Mouse (Mus musculus): ENCODE results near the gene Pdss2. TPM values are rescaled to one million over a fixed set of nuclear protein-coding genes. Genes with fewer than 3 reads are reported as not detected.

The Pdss2 gene
- polyA plus RNA-seq, 1 experiment from 2014 or later: 11.5 TPM

GRCm38 (mm10) chr10:43454671-43455070, 233.4 kb downstream of the Pdss2 start:
- H3K27ac ChIP-seq (ENCODE audit: low read depth): no peak overlapping the region
- H3K36me3 ChIP-seq (ENCODE audit: insufficient read depth): no peaks in the 10 kb centered on the region
- no peaks in the 10 kb centered on the region for H3K9me3 ChIP-seq (ENCODE audit: low read depth, low read length)
- WGBS: 86% methylated on average over 3 of the region's 3 CpGs
- H3K4me1 ChIP-seq (ENCODE audit: insufficient read depth): no peaks in the 10 kb centered on the region
- H3K4me3 ChIP-seq (ENCODE audit: low read depth, low read length): no peak overlapping the region
- ATAC-seq (ENCODE audit: insufficient read depth) (no peak), DNase-seq (no peak)
- no peak overlapping the region for H3K9ac ChIP-seq
- no peak overlapping the region for H3K4me2 ChIP-seq
- TF ChIP-seq CTCF (IDR thresholded peaks at IDR 0.05; ENCODE audit: low read depth): no peak
- no peaks in the 10 kb centered on the region for H3K27me3 ChIP-seq (ENCODE audit: insufficient read depth, low read length)

- no peak overlapping the region for H3K4me2 ChIP-seq
- H3K4me1 ChIP-seq (ENCODE audit: insufficient read depth): no peaks in the 10 kb centered on the region
- ATAC-seq (ENCODE audit: insufficient read depth) (no peak), DNase-seq (no peak)
- H3K4me3 ChIP-seq (ENCODE audit: low read depth, low read length): no peak overlapping the region
- WGBS: 68% methylated on average over 5 of the region's 5 CpGs
- no peak overlapping the region for H3K9ac ChIP-seq
- no peaks in the 10 kb centered on the region for H3K36me3 ChIP-seq (ENCODE audit: insufficient read depth)
- no peak for TF ChIP-seq CTCF (IDR thresholded peaks at IDR 0.05; ENCODE audit: low read depth)
- no peaks in the 10 kb centered on the region for H3K27me3 ChIP-seq (ENCODE audit: insufficient read depth, low read length)
- no peaks in the 10 kb centered on the region for H3K9me3 ChIP-seq (ENCODE audit: low read depth, low read length)
- no peak overlapping the region for H3K27ac ChIP-seq (ENCODE audit: low read depth)
These were observed 241.5 kb downstream of the Pdss2 start for GRCm38 (mm10) chr10:43462821-43463220.

- no peaks in the 10 kb centered on the region for H3K27me3 ChIP-seq (ENCODE audit: insufficient read depth, low read length)
- TF ChIP-seq CTCF (IDR thresholded peaks at IDR 0.05; ENCODE audit: low read depth): no peak
- H3K9ac ChIP-seq: no peak overlapping the region
- no peak overlapping the region for H3K27ac ChIP-seq (ENCODE audit: low read depth)
- no peak overlapping the region for H3K4me3 ChIP-seq (ENCODE audit: low read depth, low read length)
- H3K9me3 ChIP-seq (ENCODE audit: low read depth, low read length): no peaks in the 10 kb centered on the region
- H3K4me2 ChIP-seq: no peak overlapping the region
- ATAC-seq (ENCODE audit: insufficient read depth) (no peak), DNase-seq (no peak)
- no peaks in the 10 kb centered on the region for H3K36me3 ChIP-seq (ENCODE audit: insufficient read depth)
- H3K4me1 ChIP-seq (ENCODE audit: insufficient read depth): no peaks in the 10 kb centered on the region
- 35% methylated on average over 3 of the region's 3 CpGs for WGBS
These were observed 241.9 kb downstream of the Pdss2 start for GRCm38 (mm10) chr10:43463227-43463626.

- WGBS: 82% methylated on average over 2 of the region's 2 CpGs
- Histone ChIP-seq H3K36me3 (ENCODE audit: insufficient read depth) (no peaks in the 10 kb centered on the region), H3K4me2 (no peak overlapping the region), H3K27me3 (ENCODE audit: insufficient read depth, low read length) (no peaks in the 10 kb centered on the region), H3K4me1 (ENCODE audit: insufficient read depth) (no peaks in the 10 kb centered on the region), H3K4me3 (ENCODE audit: low read depth, low read length) (no peak overlapping the region), H3K9me3 (ENCODE audit: low read depth, low read length) (no peaks in the 10 kb centered on the region), H3K27ac (ENCODE audit: low read depth) (no peak overlapping the region), H3K9ac (no peak overlapping the region)
- DNase-seq: no peak
- no peak for ATAC-seq (ENCODE audit: insufficient read depth)
- TF ChIP-seq CTCF (IDR thresholded peaks at IDR 0.05; ENCODE audit: low read depth): no peak
These were observed 244.9 kb downstream of the Pdss2 start for GRCm38 (mm10) chr10:43466223-43466622.

- peak; percentile 16 for DNase-seq
- Histone ChIP-seq H3K27ac (ENCODE audit: low read depth) (no peak overlapping the region), H3K4me1 (ENCODE audit: insufficient read depth) (no peaks in the 10 kb centered on the region), H3K27me3 (ENCODE audit: insufficient read depth, low read length) (no peaks in the 10 kb centered on the region), H3K9ac (no peak overlapping the region), H3K4me2 (peak overlapping the region; percentile 34; the same call in 1 of the 2 replicates), H3K9me3 (ENCODE audit: low read depth, low read length) (no peaks in the 10 kb centered on the region), H3K4me3 (ENCODE audit: low read depth, low read length) (no peak overlapping the region), H3K36me3 (ENCODE audit: insufficient read depth) (no peaks in the 10 kb centered on the region)
- ATAC-seq (ENCODE audit: insufficient read depth): no peak
- WGBS: 33% methylated on average over 13 of the region's 13 CpGs
- no peak for TF ChIP-seq CTCF (IDR thresholded peaks at IDR 0.05; ENCODE audit: low read depth)
These were observed 246.4 kb downstream of the Pdss2 start for GRCm38 (mm10) chr10:43467659-43468058.

- WGBS: 90% methylated on average over 6 of the region's 6 CpGs
These were observed 247.0 kb downstream of the Pdss2 start for GRCm38 (mm10) chr10:43468293-43468692.

GRCm38 (mm10) chr10:43475376-43475775, 254.1 kb downstream of the Pdss2 start:
- DNase-seq (peak; percentile 17), ATAC-seq (ENCODE audit: insufficient read depth) (no peak)
- WGBS: 43% methylated on average over 4 of the region's 4 CpGs
- H3K4me3 ChIP-seq (ENCODE audit: low read depth, low read length): no peak overlapping the region
- no peaks in the 10 kb centered on the region for H3K27me3 ChIP-seq (ENCODE audit: insufficient read depth, low read length)
- H3K4me1 ChIP-seq (ENCODE audit: insufficient read depth): peaks cover under 1% of the 10 kb centered on the region; the same call in 1 of the 2 replicates
- no peaks in the 10 kb centered on the region for H3K36me3 ChIP-seq (ENCODE audit: insufficient read depth)
- no peak overlapping the region for H3K4me2 ChIP-seq
- H3K27ac ChIP-seq (ENCODE audit: low read depth): no peak overlapping the region
- no peak overlapping the region for H3K9ac ChIP-seq
- TF ChIP-seq CTCF (IDR thresholded peaks at IDR 0.05; ENCODE audit: low read depth): peak; percentile 31
- H3K9me3 ChIP-seq (ENCODE audit: low read depth, low read length): no peaks in the 10 kb centered on the region

More at GRCm38 (mm10) chr10:43468293-43468692, 247.0 kb downstream of the Pdss2 start:
- no peak for DNase-seq
- Histone ChIP-seq H3K4me2 (no peak overlapping the region), H3K36me3 (ENCODE audit: insufficient read depth) (no peaks in the 10 kb centered on the region), H3K9ac (no peak overlapping the region), H3K4me3 (ENCODE audit: low read depth, low read length) (no peak overlapping the region), H3K9me3 (ENCODE audit: low read depth, low read length) (no peaks in the 10 kb centered on the region), H3K27me3 (ENCODE audit: insufficient read depth, low read length) (no peaks in the 10 kb centered on the region), H3K4me1 (ENCODE audit: insufficient read depth) (no peaks in the 10 kb centered on the region), H3K27ac (ENCODE audit: low read depth) (no peak overlapping the region)
- TF ChIP-seq CTCF (IDR thresholded peaks at IDR 0.05; ENCODE audit: low read depth): no peak
- ATAC-seq (ENCODE audit: insufficient read depth): no peak

GRCm38 (mm10) chr10:43477459-43477858, 256.2 kb downstream of the Pdss2 start:
- peaks cover 8% of the 10 kb centered on the region for H3K4me1 ChIP-seq (ENCODE audit: insufficient read depth)
- WGBS: 10% methylated on average over 9 of the region's 9 CpGs
- no peak for TF ChIP-seq CTCF (IDR thresholded peaks at IDR 0.05; ENCODE audit: low read depth)

More at GRCm38 (mm10) chr10:43477459-43477858, 256.2 kb downstream of the Pdss2 start:
- H3K9ac ChIP-seq: peak overlapping the region; percentile 97; the same call in 1 of the 2 replicates
- ATAC-seq (ENCODE audit: insufficient read depth) (no peak), DNase-seq (peak; percentile 41)
- peak overlapping the region; percentile 98; the same call in 1 of the 2 replicates for H3K27ac ChIP-seq (ENCODE audit: low read depth)
- peak overlapping the region; percentile 82 for H3K4me3 ChIP-seq (ENCODE audit: low read depth, low read length)
- H3K36me3 ChIP-seq (ENCODE audit: insufficient read depth): no peaks in the 10 kb centered on the region
- H3K4me2 ChIP-seq: peak overlapping the region; percentile 91
- no peaks in the 10 kb centered on the region for H3K9me3 ChIP-seq (ENCODE audit: low read depth, low read length)
- no peaks in the 10 kb centered on the region for H3K27me3 ChIP-seq (ENCODE audit: insufficient read depth, low read length)

Measured in lung, embryonic 14.5 days (tissue).